Mouse (Mus musculus): Measurements from ENCODE around the gene Wiz.

Gene Wiz

GRCm38 (mm10) chr17:32378786-32379185 is 10.5 kb downstream of the Wiz start:
- DNase-seq, result no peak

- no peak for DNase-seq
Measured at GRCm38 (mm10) chr17:32377137-32377536, 12.1 kb downstream of the Wiz start.

GRCm38 (mm10) chr17:32376475-32376874 is 12.8 kb downstream of the Wiz start:
- DNase-seq, result no peak

- no peak for DNase-seq
Measured at GRCm38 (mm10) chr17:32368991-32369578, 20.2 kb downstream of the Wiz start.

- no peak for DNase-seq
Measured at GRCm38 (mm10) chr17:32367706-32368105, 21.5 kb downstream of the Wiz start.

GRCm38 (mm10) chr17:32365296-32365695 is 23.9 kb downstream of the Wiz start:
- DNase-seq, result no peak

GRCm38 (mm10) chr17:32364850-32365249 is 24.4 kb downstream of the Wiz start:
- DNase-seq, result no peak

- peak; percentile 67 to 69 for DNase-seq
Measured at GRCm38 (mm10) chr17:32364331-32364730, 24.9 kb downstream of the Wiz start.

GRCm38 (mm10) chr17:32363821-32364301 is 25.4 kb downstream of the Wiz start:
- DNase-seq, result no peak

- DNase-seq, result no peak
Measured at GRCm38 (mm10) chr17:32362686-32363085, 26.6 kb downstream of the Wiz start.

- DNase-seq, result no peak
Measured at GRCm38 (mm10) chr17:32359928-32360327, 29.3 kb downstream of the Wiz start.

- no peak for DNase-seq
Measured at GRCm38 (mm10) chr17:32358943-32359340, 30.3 kb downstream of the Wiz start.

- DNase-seq, result no peak
Measured at GRCm38 (mm10) chr17:32358192-32358942, 30.9 kb downstream of the Wiz start.

GRCm38 (mm10) chr17:32356766-32357760 is 32.2 kb downstream of the Wiz start:
- no peak for DNase-seq

GRCm38 (mm10) chr17:32356281-32356680 is 33.0 kb downstream of the Wiz start:
- no peak for DNase-seq

- DNase-seq, result no peak
Measured at GRCm38 (mm10) chr17:32355031-32355430, 34.2 kb downstream of the Wiz start.

- no peak for DNase-seq
Measured at GRCm38 (mm10) chr17:32354211-32354610, 35.0 kb downstream of the Wiz start.

- DNase-seq, result no peak
Measured at GRCm38 (mm10) chr17:32353696-32354095, 35.5 kb downstream of the Wiz start.

GRCm38 (mm10) chr17:32351726-32352125 is 37.5 kb downstream of the Wiz start:
- no peak for DNase-seq

- no peak for DNase-seq
Measured at GRCm38 (mm10) chr17:32351269-32351668, 38.0 kb downstream of the Wiz start.

GRCm38 (mm10) chr17:32350382-32350983 is 38.8 kb downstream of the Wiz start, which contains the start of gene Akap8l:
Gene Akap8l, minus strand, starts transcription at chr17:32350607.
- DNase-seq, result peak; percentile 93 to 97

- peak in 1 of 2 experiments; percentile 34 for DNase-seq
Measured at GRCm38 (mm10) chr17:32349851-32350381, 39.3 kb downstream of the Wiz start.

Measured in thymus, adult 18-20 months (tissue).